Mouse (Mus musculus) kidney, adult 2 months (tissue): ENCODE results near the gene Nup88. TPM values are rescaled to one million over a fixed set of nuclear protein-coding genes. Genes with fewer than 3 reads are reported as not detected.
A peak's percentile ranks its signal among the peaks of the same experiment; 100 is the strongest.

Experiments used
- DNase-seq: peaks from one replicate; pipeline ENCODE4 v3.0.0; 2021
- H3K27ac ChIP-seq: fragments of 200-500 bp; 2 replicates; pipeline ENCODE4 v1.5.1; 2012; ENCODE audit warnings: low read depth, low read length, control low read depth, inconsistent platforms; ENCODE audit not compliant: insufficient read depth
- H3K27me3 ChIP-seq: fragments of 200-500 bp; replicated peaks from 2 replicates; pipeline ENCODE4 v1.6.1; 2012; ENCODE audit warnings: mild to moderate bottlenecking, moderate library complexity, low read length, inconsistent platforms; ENCODE audit not compliant: control insufficient read depth, insufficient read depth
- H3K36me3 ChIP-seq: fragments of 200-500 bp; 2 replicates; pipeline ENCODE4 v1.6.1; 2012; ENCODE audit warnings: mild to moderate bottlenecking, moderate library complexity, low read length, inconsistent platforms; ENCODE audit not compliant: control insufficient read depth, insufficient read depth
- H3K4me1 ChIP-seq: fragments of 200-500 bp; 2 replicates; pipeline ENCODE4 v1.6.1; 2011; ENCODE audit warnings: low read length; ENCODE audit not compliant: control insufficient read depth, insufficient read depth
- H3K4me3 ChIP-seq: fragments of 200-500 bp; 2 replicates; pipeline ENCODE4 v1.5.1; 2011; ENCODE audit warnings: mild to moderate bottlenecking, low read depth, low read length, control low read depth; ENCODE audit not compliant: insufficient read depth
- CTCF ChIP-seq: fragments of 200-500 bp; conservative IDR thresholded peaks from 2 replicates; pipeline ENCODE4 v1.5.1; 2011; ENCODE audit warnings: low read depth, mild to moderate bottlenecking, control low read depth, low read length, moderate library complexity, mixed read lengths; ENCODE audit not compliant: insufficient read depth, insufficient read length
- POLR2A ChIP-seq: fragments of 200-500 bp; IDR thresholded peaks from one replicate; pipeline ENCODE4 v1.6.1; 2011; ENCODE audit warnings: low read depth, low read length, control low read depth
- WGBS: fragments of 180-500 bp; shearing (Covaris S2); methylation state at CpG from one replicate; pipeline ENCODE4 v1.1.7; 2018; 5-methylcytosine and 5-hydroxymethylcytosine counted together
- polyA plus RNA-seq: library from polyadenylated mRNA; depleted of rRNA; stranded (reverse); fragments of >200 nt; gene quantifications from 2 replicates; pipeline ENCODE4 v1.2.3, GENCODE M21; 2012; rRNA removed

Gene Nup88
- 23.0 and 23.7 TPM in 2 replicates for polyA plus RNA-seq

DNA sequence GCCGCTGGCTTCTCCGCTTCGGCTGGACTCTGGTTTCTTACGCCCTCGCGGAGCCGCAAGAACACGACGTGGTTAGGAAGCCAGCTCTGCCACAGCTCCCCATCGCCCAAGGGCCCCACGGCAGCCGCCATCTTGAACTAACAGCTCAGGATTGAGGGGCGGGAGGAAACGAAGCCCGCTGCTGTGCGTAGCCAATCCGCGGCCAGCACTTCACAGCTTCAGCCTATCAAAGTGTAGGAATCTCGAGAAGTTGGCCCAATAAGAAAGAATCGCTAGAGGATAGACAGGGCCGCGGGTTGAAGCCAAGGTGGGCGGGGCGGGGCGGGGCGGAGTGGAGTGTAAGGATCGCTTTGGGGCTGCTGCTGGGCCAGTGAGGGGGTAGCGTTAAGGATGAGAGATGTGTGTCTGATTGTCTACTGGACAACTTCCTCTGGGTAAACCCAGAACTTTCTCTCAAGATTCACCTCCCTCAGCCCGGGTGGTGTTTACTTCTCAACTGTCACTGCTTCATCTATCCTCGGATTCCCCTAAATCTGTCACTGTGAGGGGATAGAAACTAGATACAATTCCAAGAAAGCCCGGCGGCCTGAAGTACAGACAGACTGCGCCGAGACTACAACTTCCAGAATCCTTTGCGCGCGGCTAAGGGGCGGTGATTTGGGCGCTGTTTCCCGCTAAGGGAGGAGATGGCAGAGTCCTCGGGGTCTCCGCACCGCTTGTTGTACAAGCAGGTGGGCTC, at the start of gene Nup88, which contains the start of gene Rpain:
Gene Nup88 (minus strand): TSS at position 153 of the 739 bp plus-strand sequence.
Gene Rpain (plus strand): TSS at position 393 of the 739 bp plus-strand sequence.
- WGBS = under 1% methylated on average over 43 of the region's 43 CpGs
- Histone ChIP-seq H3K36me3 (peaks cover 3% of the 10 kb centered on the region; the same call in 1 of the 2 replicates), H3K4me3 (peak within 1 kb of the TSS; percentile 97), H3K27ac (peak within 1 kb of the TSS; percentile 92), H3K4me1 (peaks cover 8% of the 10 kb centered on the region; the same call in 1 of the 2 replicates), H3K27me3 (no peaks in the 10 kb centered on the region)
- TF ChIP-seq POLR2A (peak; percentile 86), CTCF (no peak)
- DNase-seq = peak; percentile 98

DNA sequence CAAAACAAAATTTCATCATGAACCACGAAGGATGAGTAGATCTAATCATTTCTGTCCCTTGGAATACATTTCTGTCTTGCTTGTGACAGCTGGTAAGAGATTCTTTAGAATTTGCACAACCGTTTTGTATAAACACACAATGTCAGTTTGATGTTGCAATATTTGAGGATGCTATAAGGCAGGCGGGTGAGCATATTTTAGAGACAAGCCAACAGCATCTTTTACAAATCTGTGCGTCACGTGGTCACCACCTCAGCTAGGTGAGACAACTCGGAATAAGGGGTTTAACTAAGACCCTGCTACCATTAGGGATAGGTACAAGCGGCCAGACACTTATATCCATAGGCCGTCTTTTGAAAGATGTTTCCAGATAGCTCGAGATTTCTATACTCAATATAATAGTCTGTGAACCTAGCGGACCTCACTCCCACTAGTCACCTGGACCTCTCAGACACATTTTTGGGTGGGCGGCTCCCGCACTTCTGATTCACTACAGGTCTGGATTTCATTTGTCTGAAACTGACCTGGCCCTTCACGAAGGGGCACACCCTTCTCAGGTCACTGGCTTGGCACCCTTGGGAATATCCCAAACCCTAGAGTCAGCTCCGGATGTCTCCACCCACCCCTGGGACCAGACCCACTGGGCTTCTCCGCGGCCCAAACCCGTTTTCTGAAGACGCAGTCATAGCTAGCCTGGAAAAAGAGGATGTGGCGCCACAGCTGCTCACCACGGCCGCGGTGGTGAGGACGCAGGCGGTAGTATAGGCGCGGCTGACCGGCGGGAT, 48.8 kb upstream of the Nup88 start:
- WGBS = 4% methylated on average over 28 of the region's 28 CpGs
- Histone ChIP-seq H3K27ac (peak overlapping the region; percentile 86), H3K36me3 (no peaks in the 10 kb centered on the region; the same call in 1 of the 2 replicates), H3K4me3 (peak overlapping the region; percentile 94), H3K27me3 (no peaks in the 10 kb centered on the region), H3K4me1 (peaks cover 3% of the 10 kb centered on the region)
- TF ChIP-seq CTCF (no peak), POLR2A (no peak)
- no peak for DNase-seq

GRCm38 (mm10) chr11:71017051-71017450, 47.3 kb upstream of the Nup88 start:
- 85% methylated on average over 1 of the region's 1 CpGs for WGBS
- peaks cover 3% of the 10 kb centered on the region for H3K4me1 ChIP-seq
- DNase-seq = no peak
- H3K36me3 ChIP-seq = no peaks in the 10 kb centered on the region; the same call in none of the 2 replicates
- H3K4me3 ChIP-seq = no peak overlapping the region
- no peaks in the 10 kb centered on the region for H3K27me3 ChIP-seq
- H3K27ac ChIP-seq = no peak overlapping the region
- no peak for TF ChIP-seq CTCF
- TF ChIP-seq POLR2A = no peak

DNA sequence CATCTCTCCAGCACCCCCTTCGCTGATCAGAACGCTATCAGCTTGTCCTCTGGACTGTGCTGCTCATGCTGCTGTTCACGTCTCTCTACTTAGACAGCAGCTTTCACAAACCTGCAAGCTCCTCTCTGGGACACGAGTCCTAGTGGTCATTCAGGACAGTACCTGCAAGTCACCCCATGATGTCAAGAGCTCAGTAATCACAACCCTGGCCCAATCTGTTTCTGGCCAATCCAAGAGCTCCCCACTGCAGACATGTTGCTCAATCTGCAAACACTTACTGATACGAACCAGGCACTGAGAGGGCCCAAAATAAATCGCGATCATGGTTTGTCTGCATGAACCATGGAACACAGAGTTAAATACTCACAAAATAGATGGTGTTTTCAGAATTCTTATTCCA, 43.0 kb upstream of the Nup88 start:
- Histone ChIP-seq H3K36me3 (peaks cover 9% of the 10 kb centered on the region), H3K27ac (no peak overlapping the region), H3K27me3 (no peaks in the 10 kb centered on the region), H3K4me1 (no peaks in the 10 kb centered on the region; the same call in 1 of the 2 replicates), H3K4me3 (no peak overlapping the region)
- TF ChIP-seq CTCF (no peak; the same call in 1 of the 2 replicates), POLR2A (no peak)
- 95% methylated on average over 7 of the region's 7 CpGs for WGBS
- DNase-seq = no peak

DNA sequence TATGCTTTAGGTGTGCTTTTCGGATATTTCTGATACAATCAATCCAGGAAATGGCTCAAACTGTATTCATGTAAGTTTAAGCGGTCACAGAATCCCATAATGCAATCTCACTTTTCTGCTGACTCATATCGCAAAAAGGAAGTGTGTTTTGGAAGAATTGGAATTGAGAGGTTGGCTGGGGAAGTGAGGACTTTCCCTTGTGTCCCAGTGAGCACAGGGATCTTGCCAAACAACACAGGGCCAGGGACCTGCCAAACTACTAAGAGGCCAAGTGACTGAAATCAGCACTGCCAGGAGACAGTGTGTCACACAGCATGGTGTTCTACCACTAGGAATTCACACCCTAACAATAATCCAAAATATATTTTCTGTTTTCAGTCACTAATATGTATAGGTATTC, 38.5 kb upstream of the Nup88 start:
- Histone ChIP-seq H3K27me3 (no peaks in the 10 kb centered on the region), H3K36me3 (peaks cover 9% of the 10 kb centered on the region), H3K4me3 (no peak overlapping the region), H3K4me1 (no peaks in the 10 kb centered on the region), H3K27ac (no peak overlapping the region)
- 72% methylated on average over 3 of the region's 3 CpGs for WGBS
- DNase-seq = peak; percentile 19
- TF ChIP-seq POLR2A (no peak), CTCF (no peak)

GRCm38 (mm10) chr11:71007831-71008230, 38.1 kb upstream of the Nup88 start:
- DNase-seq = peak; percentile 8
- Histone ChIP-seq H3K27me3 (no peaks in the 10 kb centered on the region), H3K27ac (no peak overlapping the region; the same call in 1 of the 2 replicates), H3K4me3 (no peak overlapping the region), H3K4me1 (peaks cover 2% of the 10 kb centered on the region; the same call in 1 of the 2 replicates), H3K36me3 (peaks cover 9% of the 10 kb centered on the region)
- WGBS = 80% methylated on average over 7 of the region's 7 CpGs
- TF ChIP-seq POLR2A (no peak), CTCF (no peak)
